Mouse (Mus musculus): ENCODE measurements around the gene Atp8b3.

Atp8b3 gene

GRCm38 (mm10) chr10:80526172-80526571 lies 12.8 kb downstream of the Atp8b3 start:
- DNase-seq (ENCODE audit: low read depth in 1 of 2, low spot score in 2 of 2), result no peak

- DNase-seq (ENCODE audit: low read depth in 1 of 2, low spot score in 2 of 2), result no peak
Measured at GRCm38 (mm10) chr10:80523299-80523698, 15.6 kb downstream of the Atp8b3 start.

- no peak for DNase-seq (ENCODE audit: low read depth in 1 of 2, low spot score in 2 of 2)
Measured at GRCm38 (mm10) chr10:80519287-80519686, 19.6 kb downstream of the Atp8b3 start.

DNA sequence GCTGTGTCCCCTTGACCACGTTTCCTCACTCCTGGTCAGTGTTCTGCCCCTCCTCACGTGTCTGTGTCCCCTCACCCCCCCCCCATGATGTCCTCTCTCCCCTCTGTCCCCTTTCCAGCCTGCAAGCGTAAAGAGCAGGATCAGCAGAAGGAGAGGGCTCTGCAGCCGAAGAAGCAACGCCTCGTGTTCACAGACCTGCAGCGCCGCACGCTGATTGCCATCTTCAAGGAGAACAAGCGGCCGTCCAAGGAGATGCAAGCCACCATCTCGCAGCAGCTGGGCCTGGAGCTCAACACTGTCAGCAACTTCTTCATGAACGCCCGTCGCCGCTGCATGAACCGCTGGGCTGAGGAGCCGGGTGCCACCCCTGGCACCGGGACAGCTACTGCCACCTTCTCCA lies 25.2 kb downstream of the Atp8b3 start:
- DNase-seq (ENCODE audit: low read depth in 1 of 2, low spot score in 2 of 2), result no peak

- DNase-seq (ENCODE audit: low read depth in 1 of 2, low spot score in 2 of 2), result peak; percentile 27 to 39
Measured at GRCm38 (mm10) chr10:80510273-80510660, 28.7 kb downstream of the Atp8b3 start.

DNA sequence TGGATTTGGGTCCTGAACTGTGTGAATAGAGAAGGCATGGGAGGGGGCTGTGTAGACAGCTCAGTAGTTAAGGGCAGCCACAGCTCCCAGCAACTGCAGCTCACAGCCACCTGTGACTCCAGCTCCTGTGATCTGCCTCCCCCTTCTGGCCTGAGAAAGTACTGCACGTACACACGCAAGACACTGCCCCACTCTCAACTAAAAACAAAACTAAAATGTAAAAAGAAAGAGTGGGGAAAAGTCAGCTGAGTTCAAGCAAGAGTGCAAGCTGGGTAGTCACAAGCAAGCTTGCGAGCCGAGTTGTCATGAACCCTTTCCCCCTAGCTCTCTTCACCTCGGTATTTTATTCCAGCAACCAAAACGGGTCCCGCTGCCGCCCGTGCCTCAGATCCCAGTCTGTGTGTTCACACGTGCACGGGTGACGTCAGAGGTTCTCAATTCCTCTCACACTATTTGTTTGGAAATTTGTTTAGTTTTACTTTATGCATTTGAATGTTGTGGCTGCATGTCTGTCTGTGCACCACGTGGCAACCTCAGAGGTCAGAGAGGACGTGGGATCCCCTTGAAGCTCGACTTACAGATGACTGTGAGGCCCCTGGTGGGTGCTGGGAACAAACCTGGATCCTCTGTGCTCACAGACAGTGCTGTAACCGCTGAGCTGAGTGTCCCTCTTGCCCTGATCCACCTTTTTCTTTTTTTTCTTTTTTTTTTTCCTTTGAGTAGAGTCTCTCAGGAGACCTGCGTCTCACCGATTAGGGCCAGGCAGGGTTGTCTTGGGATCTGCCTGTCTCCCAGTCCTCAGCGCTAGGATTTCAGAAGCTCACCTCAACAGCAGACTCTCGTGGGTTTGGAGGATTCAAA lies 29.3 kb downstream of the Atp8b3 start:
- DNase-seq (ENCODE audit: low read depth in 1 of 2, low spot score in 2 of 2), result peak; percentile 54 to 80

DNA sequence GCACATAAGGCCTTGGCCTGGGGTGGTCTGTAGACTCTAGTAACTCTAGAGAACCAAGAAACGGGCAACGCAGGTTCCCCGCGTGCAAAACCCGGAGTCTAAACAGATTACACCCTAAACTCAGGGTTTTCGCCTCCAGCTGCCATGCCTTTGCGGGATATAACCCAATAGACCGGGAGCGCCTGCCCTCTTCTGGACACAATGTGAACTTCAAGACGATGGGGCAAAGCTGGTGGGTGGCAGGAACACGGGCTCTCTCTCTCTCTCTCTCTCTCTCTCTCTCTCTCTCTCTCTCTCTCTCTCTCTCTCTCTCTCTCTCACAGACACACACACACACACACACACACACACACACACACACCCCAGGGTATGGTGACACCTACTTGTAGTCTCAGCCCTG lies 32.7 kb downstream of the Atp8b3 start:
- DNase-seq (ENCODE audit: low read depth in 1 of 2, low spot score in 2 of 2), result peak in 1 of 2 experiments; percentile 34

DNA sequence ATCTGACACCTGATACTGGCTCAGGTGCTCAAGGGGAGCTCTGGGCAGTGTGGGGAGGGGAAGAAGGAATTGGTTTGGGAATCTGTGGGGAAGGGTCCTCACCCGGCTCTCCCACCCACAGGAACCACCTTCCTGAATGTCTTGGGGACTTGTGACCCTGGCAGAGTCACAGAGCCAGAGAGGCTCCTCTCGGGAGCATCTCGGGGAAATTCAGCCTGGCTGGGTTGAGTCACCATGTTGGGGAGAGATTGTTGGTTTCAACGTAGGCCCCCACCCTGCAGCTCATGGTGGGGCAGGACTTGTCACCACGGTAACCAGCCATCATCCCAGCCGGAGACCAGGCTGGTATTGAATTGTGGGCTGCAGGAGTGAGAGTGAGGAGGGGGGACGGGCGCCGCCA lies 34.2 kb downstream of the Atp8b3 start:
- DNase-seq (ENCODE audit: low read depth in 1 of 2, low spot score in 2 of 2), result no peak

GRCm38 (mm10) chr10:80503599-80504220 lies 35.2 kb downstream of the Atp8b3 start:
- no peak for DNase-seq (ENCODE audit: low read depth in 1 of 2, low spot score in 2 of 2)

DNA sequence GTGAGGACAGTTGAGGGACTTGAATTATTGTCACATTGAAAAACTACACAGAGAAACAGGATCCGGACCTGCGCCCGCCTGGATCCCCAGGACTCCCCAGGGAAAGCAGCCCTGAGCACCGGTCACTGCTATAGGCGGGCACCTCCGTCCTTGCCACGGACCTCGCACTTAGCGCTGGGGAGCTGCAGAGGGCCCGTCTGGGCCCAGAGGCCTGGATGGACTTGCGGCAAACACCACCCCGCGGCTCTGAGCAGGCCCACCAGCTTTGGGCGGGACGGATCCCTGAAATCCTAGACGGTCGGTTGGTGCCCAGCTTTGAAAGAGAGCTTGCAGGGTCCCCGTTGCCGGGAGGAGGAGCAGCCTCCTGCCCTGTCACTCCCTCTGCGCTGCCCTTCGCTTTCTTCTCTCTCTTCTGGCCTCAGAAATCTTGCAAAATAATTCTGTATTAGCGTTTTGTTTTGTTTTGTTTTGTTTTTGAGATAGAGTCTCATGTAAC lies 36.1 kb downstream of the Atp8b3 start:
- no peak for DNase-seq (ENCODE audit: low read depth in 1 of 2, low spot score in 2 of 2)

DNA sequence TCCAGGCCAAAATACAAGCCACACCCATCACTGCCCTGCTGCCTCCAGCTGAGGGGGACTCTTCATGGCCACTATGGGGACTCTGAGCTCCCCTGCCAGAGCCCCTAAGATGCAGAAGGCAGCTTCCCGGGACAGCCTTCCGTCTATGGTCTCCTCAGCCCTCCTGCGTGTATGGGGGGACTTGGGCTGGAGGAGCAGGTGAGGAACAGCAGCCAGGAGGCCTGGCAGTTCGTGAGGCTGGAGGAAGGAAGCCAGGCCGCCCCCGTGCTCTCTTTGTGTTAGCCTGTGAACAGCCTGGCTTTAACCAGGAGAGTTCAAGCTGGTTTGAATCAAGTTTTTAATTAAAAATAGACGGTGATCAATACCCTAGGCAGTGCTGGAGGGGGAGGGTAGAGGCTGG lies 36.6 kb downstream of the Atp8b3 start:
- no peak for DNase-seq (ENCODE audit: low read depth in 1 of 2, low spot score in 2 of 2)

DNA sequence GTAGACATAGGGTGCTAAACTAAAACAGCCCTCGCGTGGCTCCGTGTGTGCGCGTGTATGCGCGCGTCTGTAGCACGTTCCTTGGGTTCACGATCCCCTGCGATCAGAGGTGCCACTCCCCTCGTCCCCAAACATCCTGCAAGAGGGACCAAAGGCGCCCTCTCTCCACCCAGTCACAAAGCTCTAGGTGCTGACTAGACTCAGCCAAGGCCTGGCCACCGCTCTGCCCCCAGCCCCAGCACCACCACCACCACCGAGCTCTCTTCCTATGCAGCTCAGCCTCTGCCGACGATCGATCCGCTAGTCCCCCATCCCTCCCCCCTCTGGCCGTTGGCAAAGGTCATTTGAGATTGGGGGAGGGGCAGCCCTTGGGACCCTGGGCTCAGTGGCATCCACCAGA lies 42.5 kb downstream of the Atp8b3 start:
- DNase-seq (ENCODE audit: low read depth in 1 of 2, low spot score in 2 of 2), result no peak

GRCm38 (mm10) chr10:80495901-80496300 lies 43.0 kb downstream of the Atp8b3 start:
- no peak for DNase-seq (ENCODE audit: low read depth in 1 of 2, low spot score in 2 of 2)

DNA sequence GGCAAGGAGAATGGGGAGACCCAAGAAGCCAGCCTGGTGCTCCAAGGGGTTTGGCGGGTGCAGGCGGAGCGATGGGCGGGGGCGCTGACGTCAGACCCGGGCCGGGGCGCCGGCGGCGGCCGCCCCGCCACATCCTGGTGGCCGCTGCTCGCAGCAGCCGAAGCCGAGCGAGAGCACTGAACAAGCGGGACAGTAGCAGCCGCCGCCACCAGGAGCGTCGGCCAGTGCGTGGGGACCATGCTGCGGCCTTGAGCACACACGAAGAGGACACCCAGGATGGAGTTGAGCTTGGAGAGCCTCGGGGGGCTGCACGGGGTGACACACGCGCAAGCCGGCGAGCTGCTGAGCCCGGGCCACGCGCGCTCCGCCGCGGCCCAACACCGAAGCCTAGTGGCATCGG lies 44.2 kb downstream of the Atp8b3 start, which contains the start of gene Onecut3:
Gene Onecut3, plus strand, starts transcription at position 104 of the 400 bp plus-strand sequence.
- DNase-seq (ENCODE audit: low read depth in 1 of 2, low spot score in 2 of 2), result no peak

- DNase-seq (ENCODE audit: low read depth in 1 of 2, low spot score in 2 of 2), result no peak
Measured at GRCm38 (mm10) chr10:80490051-80490450, 48.9 kb downstream of the Atp8b3 start.

GRCm38 (mm10) chr10:80486862-80487379 lies 52.0 kb downstream of the Atp8b3 start:
- DNase-seq (ENCODE audit: low read depth in 1 of 2, low spot score in 2 of 2), result no peak

DNA sequence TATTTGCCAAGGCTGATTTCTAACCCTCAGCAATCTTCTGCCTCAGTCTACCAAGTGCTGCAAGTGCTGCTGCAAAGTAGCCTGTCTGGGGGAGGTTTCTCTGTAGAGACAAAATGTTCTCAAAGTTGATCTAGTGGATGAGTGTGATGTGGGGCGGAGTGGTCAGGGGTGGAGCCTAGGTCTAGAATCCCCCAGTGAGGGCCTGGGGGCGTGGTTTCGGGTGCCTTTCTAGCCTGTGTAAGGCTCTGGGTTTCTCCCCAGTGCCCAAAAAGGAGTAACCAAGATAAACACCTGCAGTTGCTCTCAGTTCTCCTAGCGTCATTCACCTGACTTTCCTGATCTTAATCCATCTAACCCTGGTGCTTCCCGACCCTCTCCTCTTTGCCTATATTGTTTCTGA lies 57.9 kb downstream of the Atp8b3 start:
- DNase-seq (ENCODE audit: low read depth in 1 of 2, low spot score in 2 of 2), result no peak

DNA sequence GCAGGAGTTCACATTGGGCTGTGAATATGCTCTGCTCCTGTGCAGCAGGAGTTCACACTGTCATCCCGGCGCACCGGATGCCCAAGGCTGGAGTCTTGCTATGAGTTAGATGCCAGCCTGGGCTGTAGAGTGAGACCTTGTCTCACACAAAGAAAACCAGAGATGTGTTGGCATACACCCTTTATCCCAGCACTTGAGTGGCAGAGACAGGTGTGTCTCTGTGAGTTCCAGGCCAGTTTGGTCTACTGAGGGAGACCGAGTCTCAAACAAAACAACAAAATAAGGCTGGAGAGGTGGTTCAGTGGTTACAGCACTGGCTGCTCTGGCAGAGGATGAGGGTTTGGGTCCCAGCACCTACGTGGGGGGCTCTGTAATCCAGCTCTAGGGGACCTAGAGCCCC lies 60.4 kb downstream of the Atp8b3 start:
- DNase-seq (ENCODE audit: low read depth in 1 of 2, low spot score in 2 of 2), result no peak

GRCm38 (mm10) chr10:80475290-80475959 lies 63.5 kb downstream of the Atp8b3 start:
- DNase-seq (ENCODE audit: low read depth in 1 of 2, low spot score in 2 of 2), result peak; percentile 46 to 74
